Mouse (Mus musculus) heart, embryonic 14.5 days (tissue): ENCODE measurements around the gene Plxdc1. TPM values are rescaled to one million over a fixed set of nuclear protein-coding genes. Genes with fewer than 3 reads are reported as not detected.

Experiments
- ATAC-seq: fragments of 200-750 bp; cut with Nextera tagmentation; 2 replicates; pipeline ENCODE4 v1.8.0; 2017; ENCODE audit warnings: low read depth, moderate TSS enrichment; ENCODE audit not compliant: insufficient number of reproducible peaks, insufficient read depth, low FRiP score
- H3K27ac ChIP-seq, 2 experiments: fragments of 200-500 bp in 1 of 2; fragments of 300-500 bp in 1 of 2; sonication (generic) in 1 of 2; replicated peaks in 1 of 2; 2 replicates each; pipeline ENCODE4 v1.5.1; 2012 to 2014; ENCODE audit warnings: low read depth in 2 of 2, low read length in 2 of 2, control low read depth in 1 of 2, mild to moderate bottlenecking in 1 of 2, mixed read lengths in 1 of 2; ENCODE audit not compliant: control insufficient read depth in 1 of 2, insufficient read depth in 1 of 2
- H3K27me3 ChIP-seq: fragments of 300-500 bp; sonication (generic); 2 replicates; pipeline ENCODE4 v1.6.1; 2014; ENCODE audit warnings: mild to moderate bottlenecking, low read length, control low read depth; ENCODE audit not compliant: control insufficient read depth, insufficient read depth
- H3K36me3 ChIP-seq: fragments of 300-500 bp; sonication (generic); 2 replicates; pipeline ENCODE4 v1.6.1; 2014; ENCODE audit warnings: mild to moderate bottlenecking, control low read depth, low read length, mixed read lengths; ENCODE audit not compliant: control insufficient read depth, insufficient read depth
- H3K4me1 ChIP-seq, 2 experiments: fragments of 200-500 bp in 1 of 2; fragments of 300-500 bp in 1 of 2; sonication (generic) in 1 of 2; 2 replicates each; pipeline ENCODE4 v1.6.1; 2012 to 2014; ENCODE audit warnings: low read length in 2 of 2, control low read depth in 1 of 2, mixed read lengths in 1 of 2; ENCODE audit not compliant: control insufficient read depth in 2 of 2, insufficient read depth in 2 of 2
- H3K4me2 ChIP-seq: fragments of 300-500 bp; sonication (generic); 2 replicates; pipeline ENCODE4 v1.6.1; 2014; ENCODE audit warnings: mild to moderate bottlenecking, low read length
- H3K4me3 ChIP-seq, 2 experiments: fragments of 200-500 bp in 1 of 2; fragments of 300-500 bp in 1 of 2; sonication (generic) in 1 of 2; 2 replicates each; pipeline ENCODE4 v1.5.1; 2012 to 2014; ENCODE audit warnings: low read length in 2 of 2, mild to moderate bottlenecking in 2 of 2, control low read depth in 1 of 2, low read depth in 1 of 2, moderate library complexity in 1 of 2; ENCODE audit not compliant: control insufficient read depth in 1 of 2, insufficient read depth in 1 of 2
- H3K9ac ChIP-seq: fragments of 300-500 bp; sonication (generic); 2 replicates; pipeline ENCODE4 v1.6.1; 2014; ENCODE audit warnings: mild to moderate bottlenecking, low read length
- H3K9me3 ChIP-seq: fragments of 300-500 bp; sonication (generic); 2 replicates; pipeline ENCODE4 v1.6.1; 2016; ENCODE audit warnings: low read length, control low read depth; ENCODE audit not compliant: control insufficient read depth
- WGBS: fragments of 180-500 bp; shearing (Covaris S2); extraction: QIAGEN DNeasy Blood & Tissue Kit; methylation state at CpG from one replicate; pipeline ENCODE4 v1.1.7; 2014; 5-methylcytosine and 5-hydroxymethylcytosine counted together
- polyA plus RNA-seq: library from polyadenylated mRNA; unstranded; fragments of >200 nt; fragmentation: Nextera tagmentation; extraction: Ambion mirVana; gene quantifications from 2 replicates; pipeline ENCODE4 v1.2.1, GENCODE M21; 2014

Gene Plxdc1
- polyA plus RNA-seq, 1 experiment from 2014 or later: 0.66 TPM

- Histone ChIP-seq H3K36me3 (no peaks in the 10 kb centered on the region), H3K4me2 (peak overlapping the region; percentile 75), H3K27ac (peak overlapping the region; percentile 73 to 84), H3K4me3 (peak overlapping the region; percentile 62 to 65), H3K4me1 (no peaks in the 10 kb centered on the region), H3K27me3 (no peaks in the 10 kb centered on the region), H3K9me3 (peaks cover 5% of the 10 kb centered on the region; the same call in 1 of the 2 replicates), H3K9ac (peak overlapping the region; percentile 68)
- no peak for ATAC-seq
- 24% methylated on average over 7 of the region's 7 CpGs for WGBS
Measured at GRCm38 (mm10) chr11:97884601-97885185, 101.6 kb downstream of the Plxdc1 start.

DNA sequence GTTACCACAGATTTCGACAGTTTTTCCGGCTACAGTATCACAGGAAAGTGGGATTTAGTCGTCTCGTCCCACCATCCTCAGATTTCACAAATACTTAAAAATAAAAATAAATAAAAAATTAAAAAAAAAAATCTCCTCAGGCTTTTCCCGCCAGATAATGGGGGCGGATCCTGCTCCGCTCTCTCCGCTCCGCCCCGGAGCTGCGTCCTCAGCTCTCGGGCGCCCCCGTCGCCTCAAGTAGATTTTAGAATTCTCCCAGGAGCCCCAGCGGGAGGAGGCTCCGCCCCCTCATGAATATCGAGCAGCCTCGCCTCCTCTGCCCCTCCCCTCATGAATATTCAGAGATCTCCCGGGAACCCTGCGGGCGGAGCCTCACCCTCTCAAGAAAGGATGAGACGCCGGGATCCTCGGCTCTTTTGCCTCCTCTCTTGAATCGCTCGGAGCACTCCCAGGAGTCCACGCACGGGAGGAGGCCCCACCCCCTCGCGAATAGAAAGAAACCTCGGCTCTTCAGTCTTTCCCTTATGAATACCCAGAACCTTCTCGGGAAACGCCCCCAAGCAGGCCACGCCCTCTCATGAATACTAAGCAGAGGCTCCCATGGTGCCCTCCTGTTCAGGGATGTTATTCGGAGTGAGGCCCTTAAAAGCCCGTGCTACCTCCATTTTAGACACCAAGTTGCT is 102.2 kb downstream of the Plxdc1 start, which contains the start of gene Fbxo47:
Gene Fbxo47, minus strand, starts transcription at position 237 of the 683 bp plus-strand sequence.
- peaks cover 5% of the 10 kb centered on the region; the same call in 1 of the 2 replicates for H3K9me3 ChIP-seq
- whole genome bisulfite sequencing: under 1% methylated on average over 37 of the region's 37 CpGs
- H3K27ac ChIP-seq: peak within 1 kb of the TSS; percentile 84 to 86
- ATAC-seq: peak; percentile 92
- no peaks in the 10 kb centered on the region for H3K36me3 ChIP-seq
- peak within 1 kb of the TSS; percentile 62 to 65 for H3K4me3 ChIP-seq
- H3K9ac ChIP-seq: peak within 1 kb of the TSS; percentile 72
- H3K4me1 ChIP-seq: no peaks in the 10 kb centered on the region
- H3K4me2 ChIP-seq: peak within 1 kb of the TSS; percentile 75
- no peaks in the 10 kb centered on the region for H3K27me3 ChIP-seq

GRCm38 (mm10) chr11:97883542-97883917 is 102.7 kb downstream of the Plxdc1 start:
- peak overlapping the region; percentile 72 for H3K9ac ChIP-seq
- H3K27me3 ChIP-seq: no peaks in the 10 kb centered on the region
- H3K4me2 ChIP-seq: peak overlapping the region; percentile 75
- H3K36me3 ChIP-seq: no peaks in the 10 kb centered on the region
- no peaks in the 10 kb centered on the region for H3K4me1 ChIP-seq
- H3K4me3 ChIP-seq: peak overlapping the region; percentile 52 to 62
- peak; percentile 34; the same call in 1 of the 2 replicates for ATAC-seq
- H3K27ac ChIP-seq: peak overlapping the region; percentile 82 to 86
- 7% methylated on average over 26 of the region's 26 CpGs for WGBS
- H3K9me3 ChIP-seq: peaks cover 5% of the 10 kb centered on the region; the same call in 1 of the 2 replicates

DNA sequence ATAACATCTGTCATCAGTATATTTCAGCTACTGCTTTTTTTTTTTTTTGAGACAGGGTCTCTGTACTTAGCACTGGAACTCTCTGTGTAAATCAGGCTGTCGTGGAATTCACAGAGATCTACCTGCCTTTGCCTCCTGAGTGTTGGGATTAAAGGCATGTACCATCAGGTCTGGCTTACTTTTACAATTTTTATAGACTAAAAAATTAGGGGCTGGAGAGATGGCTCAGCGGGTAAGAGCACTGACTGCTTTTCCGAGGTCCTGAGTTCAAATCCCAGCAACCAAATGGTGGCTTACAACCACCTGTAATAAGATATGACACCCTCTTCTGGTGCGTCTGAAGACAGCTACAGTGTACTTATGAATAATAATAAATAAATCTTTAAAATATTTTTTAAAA is 105.9 kb downstream of the Plxdc1 start:
- Histone ChIP-seq H3K4me1 (no peaks in the 10 kb centered on the region), H3K9me3 (peaks cover 5% of the 10 kb centered on the region; the same call in 1 of the 2 replicates), H3K27me3 (no peaks in the 10 kb centered on the region), H3K9ac (no peak overlapping the region), H3K4me2 (no peak overlapping the region), H3K36me3 (no peaks in the 10 kb centered on the region), H3K4me3 (no peak overlapping the region), H3K27ac (no peak overlapping the region)
- 80% methylated on average over 4 of the region's 4 CpGs for WGBS
- ATAC-seq: no peak

- Histone ChIP-seq H3K36me3 (no peaks in the 10 kb centered on the region), H3K27ac (no peak overlapping the region), H3K4me3 (no peak overlapping the region), H3K4me2 (no peak overlapping the region), H3K9ac (no peak overlapping the region), H3K27me3 (no peaks in the 10 kb centered on the region), H3K4me1 (no peaks in the 10 kb centered on the region), H3K9me3 (no peaks in the 10 kb centered on the region)
- WGBS: 71% methylated on average over 2 of the region's 2 CpGs
- no peak for ATAC-seq
Measured at GRCm38 (mm10) chr11:97877341-97877740, 108.9 kb downstream of the Plxdc1 start.

- H3K9ac ChIP-seq: no peak overlapping the region
- no peak overlapping the region for H3K4me2 ChIP-seq
- no peaks in the 10 kb centered on the region for H3K4me1 ChIP-seq
- no peaks in the 10 kb centered on the region for H3K9me3 ChIP-seq
- 86% methylated on average over 1 of the region's 1 CpGs for WGBS
- H3K4me3 ChIP-seq: no peak overlapping the region
- ATAC-seq: no peak
- H3K27ac ChIP-seq: no peak overlapping the region
- H3K36me3 ChIP-seq: no peaks in the 10 kb centered on the region
- H3K27me3 ChIP-seq: no peaks in the 10 kb centered on the region
Measured at GRCm38 (mm10) chr11:97874396-97874795, 111.8 kb downstream of the Plxdc1 start.
